Mouse (Mus musculus) lung, adult 2 months (tissue): ENCODE results near the gene Cog5.

Experiments used
- CTCF ChIP-seq: fragments of 200-500 bp; IDR thresholded peaks from 2 replicates; pipeline ENCODE4 v1.5.1; 2011; ENCODE audit warnings: mild to moderate bottlenecking, low read length, control low read depth; ENCODE audit not compliant: insufficient read depth
- POLR2A ChIP-seq: fragments of 200-500 bp; IDR thresholded peaks from 2 replicates; pipeline ENCODE4 v1.6.1; 2011; ENCODE audit warnings: low read depth, mild to moderate bottlenecking, control low read depth, low read length, borderline replicate concordance; ENCODE audit errors: extremely low read depth

GRCm38 (mm10) chr12:31905696-31906551, 251.3 kb downstream of the Cog5 start:
- TF ChIP-seq POLR2A (no peak), CTCF (no peak)
